Mouse (Mus musculus): ENCODE results near the gene St3gal4. TPM values are rescaled to one million over a fixed set of nuclear protein-coding genes. Genes with fewer than 3 reads are reported as not detected.

Gene St3gal4
- polyA plus RNA-seq, 1 experiment from 2014 or later = 26.5 TPM

DNA sequence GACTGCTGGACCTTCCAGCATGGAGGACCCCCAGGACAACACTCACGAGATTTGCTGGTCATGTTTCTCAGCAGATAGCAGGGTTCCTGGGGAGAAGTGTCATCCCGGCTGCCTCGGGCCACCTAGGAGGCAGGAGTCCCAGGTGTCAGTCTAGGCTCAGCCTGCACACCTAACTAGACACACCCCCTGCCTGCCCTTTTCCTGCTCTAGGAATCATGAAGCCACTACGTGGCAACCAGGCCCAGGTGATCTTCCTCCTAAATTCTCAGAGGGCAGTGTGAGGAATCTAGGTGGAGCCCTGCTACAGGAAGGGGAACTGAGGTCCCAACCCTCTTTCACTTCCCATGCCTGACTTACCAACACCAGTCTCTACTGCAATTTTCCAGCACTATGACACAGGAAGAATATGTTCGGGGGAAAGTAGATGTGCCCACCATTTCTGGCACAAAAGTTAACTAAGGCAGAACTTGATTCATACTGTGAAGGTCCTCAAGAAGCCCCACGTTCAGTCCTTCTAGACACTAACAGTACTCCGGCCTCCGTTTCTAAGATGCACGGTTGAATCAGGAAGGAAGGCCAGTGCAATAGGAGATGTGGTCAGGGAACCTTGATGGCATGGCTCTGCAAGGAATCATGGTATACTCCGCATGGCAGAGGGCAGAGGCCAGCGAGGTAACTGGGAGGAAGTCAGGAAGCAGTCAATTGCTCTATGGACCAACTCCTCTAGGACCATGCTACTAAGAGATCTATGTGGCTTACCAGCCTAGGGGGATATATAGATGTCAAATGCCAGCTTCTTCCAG, 63.3 kb downstream of the St3gal4 start:
- Histone ChIP-seq H3K4me1 (ENCODE audit: insufficient read depth) (peaks cover 28% of the 10 kb centered on the region), H3K27me3 (ENCODE audit: insufficient read depth, low read length) (no peaks in the 10 kb centered on the region), H3K36me3 (replicated peaks; ENCODE audit: insufficient read depth, low read length) (peaks cover 43% of the 10 kb centered on the region), H3K4me3 (ENCODE audit: low read depth, low read length) (no peak overlapping the region), H3K4me2 (ENCODE audit: low read depth, low read length) (0 out of 2 replicates have a peak overlapping the region, but pooled peaks have one; percentile 3), H3K9me3 (ENCODE audit: low read length) (no peaks in the 10 kb centered on the region), H3K9ac (replicated peaks) (no peak overlapping the region), H3K27ac (ENCODE audit: low read depth) (peak overlapping the region; percentile 7)
- DNase-seq = peak; percentile 14
- 68% methylated on average over 11 of the region's 11 CpGs for WGBS (ENCODE audit: insufficient replicate concordance)
- no peak for ATAC-seq
- TF ChIP-seq CTCF (IDR thresholded peaks at IDR 0.05; ENCODE audit: low read depth) (no peak), EP300 (IDR thresholded peaks at IDR 0.05; ENCODE audit: low read depth) (no peak)

DNA sequence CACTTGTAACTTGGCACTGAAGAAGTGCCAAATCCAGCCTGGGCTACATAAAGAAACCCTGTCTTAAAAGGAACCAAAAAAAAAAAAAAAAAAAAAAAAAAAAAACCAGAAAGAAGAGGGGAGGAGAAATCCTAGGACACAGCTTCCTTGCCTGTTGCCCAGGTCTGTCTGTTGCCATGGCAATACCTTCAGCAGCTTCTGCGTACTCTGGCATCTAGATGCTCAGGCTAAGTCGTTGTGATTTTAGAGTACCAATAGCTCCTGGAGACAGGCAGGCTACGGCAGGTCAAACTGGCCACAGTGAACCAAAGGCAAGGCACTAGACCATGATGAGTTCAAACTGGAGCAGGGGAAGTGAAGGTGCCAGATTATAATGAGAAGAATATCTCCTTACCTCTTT, 65.4 kb downstream of the St3gal4 start:
- no peak overlapping the region for H3K27ac ChIP-seq (ENCODE audit: low read depth)
- no peaks in the 10 kb centered on the region for H3K9me3 ChIP-seq (ENCODE audit: low read length)
- no peak overlapping the region for H3K9ac ChIP-seq (replicated peaks)
- H3K4me3 ChIP-seq (ENCODE audit: low read depth, low read length) = no peak overlapping the region
- H3K36me3 ChIP-seq (replicated peaks; ENCODE audit: insufficient read depth, low read length) = peaks cover 53% of the 10 kb centered on the region
- DNase-seq (no peak), ATAC-seq (no peak)
- no peak overlapping the region for H3K4me2 ChIP-seq (ENCODE audit: low read depth, low read length)
- H3K27me3 ChIP-seq (ENCODE audit: insufficient read depth, low read length) = no peaks in the 10 kb centered on the region
- H3K4me1 ChIP-seq (ENCODE audit: insufficient read depth) = peaks cover 13% of the 10 kb centered on the region
- 89% methylated on average over 3 of the region's 3 CpGs for WGBS (ENCODE audit: insufficient replicate concordance)
- no peak for TF ChIP-seq EP300 (IDR thresholded peaks at IDR 0.05; ENCODE audit: low read depth)
- TF ChIP-seq CTCF (IDR thresholded peaks at IDR 0.05; ENCODE audit: low read depth) = no peak

DNA sequence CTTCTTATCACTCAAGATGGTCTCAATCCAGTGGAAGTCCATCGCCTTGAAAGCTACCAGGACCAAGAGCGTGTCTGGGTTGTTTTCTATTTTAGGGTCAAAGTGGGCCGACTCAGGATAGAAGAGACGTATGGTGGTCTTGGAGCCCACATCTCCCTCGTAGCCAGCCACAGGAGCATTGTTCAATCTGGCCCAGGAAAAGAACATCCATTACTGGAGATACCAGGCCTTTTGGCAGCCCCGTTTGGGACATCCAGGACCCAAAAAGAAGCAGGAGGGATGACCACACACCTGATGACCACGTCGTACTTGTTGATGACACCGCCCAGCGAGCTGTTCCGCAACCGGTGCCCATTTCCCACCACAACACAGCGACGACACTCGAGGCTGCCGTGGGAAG, 66.0 kb downstream of the St3gal4 start:
- Histone ChIP-seq H3K4me2 (ENCODE audit: low read depth, low read length) (no peak overlapping the region), H3K27ac (ENCODE audit: low read depth) (no peak overlapping the region), H3K9me3 (ENCODE audit: low read length) (no peaks in the 10 kb centered on the region), H3K4me3 (ENCODE audit: low read depth, low read length) (no peak overlapping the region), H3K36me3 (replicated peaks; ENCODE audit: insufficient read depth, low read length) (peaks cover 54% of the 10 kb centered on the region), H3K27me3 (ENCODE audit: insufficient read depth, low read length) (no peaks in the 10 kb centered on the region), H3K9ac (replicated peaks) (no peak overlapping the region), H3K4me1 (ENCODE audit: insufficient read depth) (peaks cover 7% of the 10 kb centered on the region)
- DNase-seq (no peak), ATAC-seq (no peak)
- 89% methylated on average over 16 of the region's 16 CpGs for WGBS (ENCODE audit: insufficient replicate concordance)
- TF ChIP-seq EP300 (IDR thresholded peaks at IDR 0.05; ENCODE audit: low read depth) (no peak), CTCF (IDR thresholded peaks at IDR 0.05; ENCODE audit: low read depth) (no peak)

DNA sequence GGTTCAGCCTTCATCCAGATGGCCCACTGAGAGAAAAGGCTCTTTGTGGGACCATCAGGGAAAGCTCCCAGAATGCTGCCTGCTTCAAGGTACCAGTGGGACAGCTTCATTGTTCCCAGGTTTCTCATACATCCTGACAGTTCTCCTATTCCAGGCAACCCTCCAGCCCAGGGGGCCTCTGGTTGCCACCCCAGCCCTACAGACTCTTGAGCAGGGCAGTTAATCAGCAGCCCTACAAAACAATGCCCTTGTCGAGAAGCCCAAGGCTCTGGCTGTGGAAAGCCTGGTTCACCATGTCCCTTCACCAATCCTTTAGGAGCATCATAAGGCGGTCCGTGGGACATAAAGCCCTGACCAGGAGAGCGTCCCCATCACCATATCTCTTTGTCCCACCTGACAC, 66.4 kb downstream of the St3gal4 start:
- Histone ChIP-seq H3K4me2 (ENCODE audit: low read depth, low read length) (no peak overlapping the region), H3K27ac (ENCODE audit: low read depth) (no peak overlapping the region), H3K4me3 (ENCODE audit: low read depth, low read length) (no peak overlapping the region), H3K9me3 (ENCODE audit: low read length) (no peaks in the 10 kb centered on the region), H3K9ac (replicated peaks) (no peak overlapping the region), H3K4me1 (ENCODE audit: insufficient read depth) (peaks cover 5% of the 10 kb centered on the region; the same call in 1 of the 2 replicates), H3K36me3 (replicated peaks; ENCODE audit: insufficient read depth, low read length) (peaks cover 58% of the 10 kb centered on the region), H3K27me3 (ENCODE audit: insufficient read depth, low read length) (no peaks in the 10 kb centered on the region)
- TF ChIP-seq EP300 (IDR thresholded peaks at IDR 0.05; ENCODE audit: low read depth) (no peak), CTCF (IDR thresholded peaks at IDR 0.05; ENCODE audit: low read depth) (no peak)
- ATAC-seq (no peak), DNase-seq (no peak)
- 95% methylated on average over 4 of the region's 4 CpGs for WGBS (ENCODE audit: insufficient replicate concordance)

DNA sequence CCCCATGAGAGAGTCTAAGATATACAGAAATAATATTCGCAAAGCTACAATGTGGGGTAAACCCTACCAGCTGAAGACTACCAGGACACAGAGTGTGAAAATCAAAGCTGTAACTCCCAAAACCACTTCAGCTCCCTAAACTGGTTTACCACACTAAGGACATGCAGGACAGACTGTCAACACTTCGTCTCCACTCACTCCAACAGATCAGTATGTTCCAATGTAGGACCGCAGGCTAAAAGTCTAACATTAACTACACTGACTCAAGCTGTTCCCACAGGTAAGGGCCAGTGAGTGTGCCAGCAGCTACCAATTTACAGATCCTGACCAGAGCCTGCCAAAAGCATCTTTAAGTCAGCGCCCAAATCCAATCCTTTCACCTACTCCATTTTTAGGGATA, 67.4 kb downstream of the St3gal4 start:
- no peak for ATAC-seq

DNA sequence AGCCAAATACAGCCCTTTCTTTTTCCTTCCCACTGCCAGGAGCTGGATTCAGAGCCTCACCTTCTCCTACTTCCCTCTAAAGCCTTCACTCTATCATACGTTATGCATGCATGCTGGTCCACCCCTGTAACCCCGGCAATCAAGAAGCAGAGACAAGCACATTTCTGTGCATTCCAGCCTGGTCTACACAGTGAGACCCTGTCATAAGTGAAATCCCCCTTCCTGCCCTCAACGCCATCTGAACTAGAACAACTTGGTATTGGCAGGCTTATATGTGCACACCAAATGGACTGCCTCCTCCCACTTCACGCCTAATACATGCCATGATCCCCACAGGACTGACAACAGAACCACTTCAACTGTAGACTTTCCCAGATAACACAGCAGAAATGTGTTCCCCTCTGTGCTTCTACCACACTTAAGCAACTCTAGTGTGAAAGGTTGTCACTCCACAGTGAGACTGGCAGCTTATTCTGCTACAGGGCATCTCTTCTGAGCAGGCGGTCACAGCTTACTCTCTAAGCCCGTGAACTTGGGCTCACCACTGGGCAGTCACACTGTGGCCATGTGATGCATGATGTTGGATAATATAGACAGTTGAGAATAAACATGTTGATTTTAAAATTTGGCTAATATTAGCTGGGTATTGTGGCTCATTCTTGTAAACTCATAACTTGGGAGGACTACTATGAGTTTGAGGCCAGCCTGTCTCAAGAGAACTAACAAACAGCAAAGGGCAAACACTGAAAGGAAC, 68.2 kb downstream of the St3gal4 start:
- no peak overlapping the region for H3K4me2 ChIP-seq (ENCODE audit: low read depth, low read length)
- H3K36me3 ChIP-seq (replicated peaks; ENCODE audit: insufficient read depth, low read length) = peaks cover 72% of the 10 kb centered on the region
- TF ChIP-seq EP300 (IDR thresholded peaks at IDR 0.05; ENCODE audit: low read depth) (no peak), CTCF (IDR thresholded peaks at IDR 0.05; ENCODE audit: low read depth) (no peak)
- H3K4me3 ChIP-seq (ENCODE audit: low read depth, low read length) = no peak overlapping the region
- WGBS (ENCODE audit: insufficient replicate concordance) = 88% methylated on average over 6 of the region's 6 CpGs
- H3K27me3 ChIP-seq (ENCODE audit: insufficient read depth, low read length) = no peaks in the 10 kb centered on the region
- no peaks in the 10 kb centered on the region for H3K9me3 ChIP-seq (ENCODE audit: low read length)
- H3K4me1 ChIP-seq (ENCODE audit: insufficient read depth) = peaks cover under 1% of the 10 kb centered on the region; the same call in 1 of the 2 replicates
- no peak overlapping the region for H3K27ac ChIP-seq (ENCODE audit: low read depth)
- no peak overlapping the region for H3K9ac ChIP-seq (replicated peaks)
- ATAC-seq (no peak), DNase-seq (no peak)

More for the DNA sequence above, 67.4 kb downstream of the St3gal4 start:
- Histone ChIP-seq H3K9me3 (ENCODE audit: low read length) (no peaks in the 10 kb centered on the region), H3K4me1 (ENCODE audit: insufficient read depth) (peaks cover 2% of the 10 kb centered on the region; the same call in 1 of the 2 replicates), H3K27ac (ENCODE audit: low read depth) (no peak overlapping the region), H3K4me3 (ENCODE audit: low read depth, low read length) (no peak overlapping the region), H3K36me3 (replicated peaks; ENCODE audit: insufficient read depth, low read length) (peaks cover 67% of the 10 kb centered on the region), H3K4me2 (ENCODE audit: low read depth, low read length) (no peak overlapping the region), H3K9ac (replicated peaks) (no peak overlapping the region), H3K27me3 (ENCODE audit: insufficient read depth, low read length) (no peaks in the 10 kb centered on the region)
- DNase-seq = no peak
- TF ChIP-seq EP300 (IDR thresholded peaks at IDR 0.05; ENCODE audit: low read depth) (no peak), CTCF (IDR thresholded peaks at IDR 0.05; ENCODE audit: low read depth) (no peak)
- 93% methylated on average over 4 of the region's 4 CpGs for WGBS (ENCODE audit: insufficient replicate concordance)
